Mouse (Mus musculus) heart, postnatal 0 days (tissue): ENCODE results near the gene Pid1.

Source experiments
- CTCF ChIP-seq: IDR thresholded peaks from 2 replicates; pipeline ENCODE4 v1.5.1; 2016; ENCODE audit warnings: antibody characterized with exemption, control low read depth, low read depth
- EP300 ChIP-seq: IDR thresholded peaks from 2 replicates; pipeline ENCODE4 v1.6.1; 2016; ENCODE audit warnings: antibody characterized with exemption, low read depth

- TF ChIP-seq CTCF = no peak
- no peak for TF ChIP-seq EP300
These were observed 266.6 kb downstream of the Pid1 start for GRCm38 (mm10) chr1:84097398-84097797.
